Mouse (Mus musculus) kidney, postnatal 25 days (tissue): ENCODE data around the gene Tada2b.

Source experiments
- DNase-seq, 2 experiments: peaks; one replicate each; pipeline ENCODE4 v3.0.0; 2021; ENCODE audit warnings: mixed read lengths in 2 of 2

Gene Tada2b

GRCm38 (mm10) chr5:36444611-36445010, 39.5 kb downstream of the Tada2b start:
- DNase-seq, result no peak

- DNase-seq, result no peak
Measured at GRCm38 (mm10) chr5:36440741-36441140, 43.3 kb downstream of the Tada2b start.

GRCm38 (mm10) chr5:36436858-36437257, 47.2 kb downstream of the Tada2b start:
- no peak for DNase-seq

- DNase-seq, result no peak
Measured at GRCm38 (mm10) chr5:36434398-36434967, 49.6 kb downstream of the Tada2b start.

GRCm38 (mm10) chr5:36431711-36432110, 52.4 kb downstream of the Tada2b start:
- peak in 1 of 2 experiments; percentile 21 for DNase-seq

- DNase-seq, result peak in 1 of 2 experiments; percentile 13
Measured at GRCm38 (mm10) chr5:36429551-36429950, 54.5 kb downstream of the Tada2b start.

- peak in 1 of 2 experiments; percentile 14 for DNase-seq
Measured at GRCm38 (mm10) chr5:36427831-36428230, 56.3 kb downstream of the Tada2b start.

- peak; percentile 64 to 84 for DNase-seq
Measured at GRCm38 (mm10) chr5:36426404-36426803, 57.7 kb downstream of the Tada2b start.

- DNase-seq, result peak; percentile 17 to 55
Measured at GRCm38 (mm10) chr5:36424676-36425075, 59.4 kb downstream of the Tada2b start.
